10 mouse cellular contexts compared by ENCODE assay signal in genomic region chr2:172551872-172552271, GRCm38 (mm10). TPM values are rescaled to one million over a fixed set of nuclear protein-coding genes. Genes with fewer than 3 reads are reported as not detected.
DNase-seq lines count a peak whose midpoint lies in the region; ATAC-seq and TF ChIP-seq lines count a peak whose summit lies in the region.
"Had no signal": no experiment of that assay in that cellular context is flagged by ENCODE, and none has a peak within 500 bp of the region (broad histone marks: within the 10 kb centered on the region; RNA-seq: fewer than 3 reads in every experiment).

No protein-coding gene starts in this region.

- no peak for DNase-seq in lung, postnatal 0 days (ENCODE audit: low spot score)
- DNase-seq in lung, adult 18-20 months: no peak
- peak; percentile 57 for DNase-seq in hindbrain, embryonic 11.5 days (ENCODE audit: low spot score)
- no peak for DNase-seq in MN1 (ENCODE audit: low spot score)
- DNase-seq: cerebellum, postnatal 36 days; gastrocnemius, postnatal 14 days had no signal

- peaks cover 68% of the 10 kb centered on the region for H3K27me3 ChIP-seq in lung, postnatal 0 days (replicated peaks; ENCODE audit: insufficient read depth, low read length)
- peaks cover 79% of the 10 kb centered on the region for H3K27me3 ChIP-seq in embryonic facial prominence, embryonic 13.5 days
- H3K27me3 ChIP-seq in hindbrain, embryonic 11.5 days (ENCODE audit: control insufficient read depth, insufficient read depth, low read length): peaks cover 93% of the 10 kb centered on the region
- H3K27me3 ChIP-seq in midbrain, embryonic 15.5 days (replicated peaks): peaks cover 88% of the 10 kb centered on the region

- no peak overlapping the region for H3K27ac ChIP-seq in lung, postnatal 0 days (ENCODE audit: low read length)
- no peak overlapping the region for H3K27ac ChIP-seq in embryonic facial prominence, embryonic 13.5 days
- H3K27ac ChIP-seq in hindbrain, embryonic 11.5 days (ENCODE audit: low read depth, low read length): no peak overlapping the region
- H3K27ac ChIP-seq in midbrain, embryonic 15.5 days: no peak overlapping the region

- no peak overlapping the region for H3K9ac ChIP-seq in lung, postnatal 0 days (replicated peaks; ENCODE audit: low read depth)
- H3K9ac ChIP-seq in embryonic facial prominence, embryonic 13.5 days: peak overlapping the region; percentile 76
- no peak overlapping the region for H3K9ac ChIP-seq in hindbrain, embryonic 11.5 days (ENCODE audit: low read depth, low read length)
- no peak overlapping the region for H3K9ac ChIP-seq in midbrain, embryonic 15.5 days

- no peak for TF ChIP-seq EP300 in lung, postnatal 0 days (IDR thresholded peaks at IDR 0.05)

- H3K36me3 ChIP-seq in lung, postnatal 0 days (ENCODE audit: insufficient read depth, low read length): no peaks in the 10 kb centered on the region
- peaks cover 9% of the 10 kb centered on the region; the same call in 1 of the 2 replicates for H3K36me3 ChIP-seq in embryonic facial prominence, embryonic 13.5 days
- H3K36me3 ChIP-seq in hindbrain, embryonic 11.5 days (ENCODE audit: control insufficient read depth, insufficient read depth, low read length): no peaks in the 10 kb centered on the region
- H3K36me3 ChIP-seq in midbrain, embryonic 15.5 days (replicated peaks): no peaks in the 10 kb centered on the region

- no peak for ATAC-seq in lung, postnatal 0 days
- ATAC-seq in embryonic facial prominence, embryonic 13.5 days (ENCODE audit: insufficient number of reproducible peaks, insufficient read depth, low FRiP score, low TSS enrichment, low read depth): no peak
- ATAC-seq in hindbrain, embryonic 11.5 days (ENCODE audit: low FRiP score): no peak
- ATAC-seq in midbrain, embryonic 15.5 days (replicated peaks): no peak
- no peak for ATAC-seq in monocyte, adult 5-6 weeks (replicated peaks; ENCODE audit: insufficient number of reproducible peaks, low FRiP score, low TSS enrichment, poor library complexity, severe bottlenecking)
- ATAC-seq in erythroid progenitor cell, adult 5-6 weeks (replicated peaks; ENCODE audit: low FRiP score, poor library complexity, severe bottlenecking): no peak

- H3K4me1 ChIP-seq in lung, postnatal 0 days (ENCODE audit: insufficient read depth, low read depth, low read length): peaks cover 10% of the 10 kb centered on the region
- H3K4me1 ChIP-seq in embryonic facial prominence, embryonic 13.5 days: peaks cover 66% of the 10 kb centered on the region
- peaks cover 19% of the 10 kb centered on the region for H3K4me1 ChIP-seq in hindbrain, embryonic 11.5 days (replicated peaks; ENCODE audit: control insufficient read depth, insufficient read depth, low read length)
- H3K4me1 ChIP-seq in midbrain, embryonic 15.5 days: peaks cover 35% of the 10 kb centered on the region

- no peaks in the 10 kb centered on the region for H3K9me3 ChIP-seq in lung, postnatal 0 days (ENCODE audit: low read length)
- no peaks in the 10 kb centered on the region for H3K9me3 ChIP-seq in embryonic facial prominence, embryonic 13.5 days
- H3K9me3 ChIP-seq in hindbrain, embryonic 11.5 days (ENCODE audit: control insufficient read depth, low read length): no peaks in the 10 kb centered on the region
- no peaks in the 10 kb centered on the region for H3K9me3 ChIP-seq in midbrain, embryonic 15.5 days

- no peak overlapping the region for H3K4me2 ChIP-seq in lung, postnatal 0 days (replicated peaks; ENCODE audit: low read depth, low read length)
- peak overlapping the region; percentile 83 for H3K4me2 ChIP-seq in embryonic facial prominence, embryonic 13.5 days
- peak overlapping the region; percentile 44; the same call in 1 of the 2 replicates for H3K4me2 ChIP-seq in hindbrain, embryonic 11.5 days (replicated peaks; ENCODE audit: low read depth, low read length)
- H3K4me2 ChIP-seq in midbrain, embryonic 15.5 days: peak overlapping the region; percentile 5; the same call in 1 of the 2 replicates

- 3% methylated on average over 14 of the region's 14 CpGs for WGBS in lung, postnatal 0 days
- WGBS in embryonic facial prominence, embryonic 13.5 days: 5% methylated on average over 14 of the region's 14 CpGs
- under 1% methylated on average over 14 of the region's 14 CpGs for WGBS in hindbrain, embryonic 11.5 days
- WGBS in midbrain, embryonic 15.5 days: 2% methylated on average over 14 of the region's 14 CpGs

- TF ChIP-seq CTCF in lung, postnatal 0 days (IDR thresholded peaks at IDR 0.05): no peak

- 0 out of 2 replicates have a peak overlapping the region, but pooled peaks have one; percentile 1 for H3K4me3 ChIP-seq in lung, postnatal 0 days (ENCODE audit: low read depth, low read length)
- H3K4me3 ChIP-seq in embryonic facial prominence, embryonic 13.5 days: peak overlapping the region; percentile 54
- H3K4me3 ChIP-seq in hindbrain, embryonic 11.5 days (ENCODE audit: low read depth, low read length): peak overlapping the region; percentile 30; the same call in 1 of the 2 replicates
- no peak overlapping the region for H3K4me3 ChIP-seq in midbrain, embryonic 15.5 days

RNA-seq across cellular contexts. Expression of gene Tfap2c, which starts 2.5 kb away (rescaled TPM):
- 0.05 TPM in 1 of 2 replicates, not detected in the other for polyA plus RNA-seq in lung, postnatal 0 days (2015; fragmentation: Nextera tagmentation; extraction: Ambion mirVana)
- polyA plus RNA-seq in embryonic facial prominence, embryonic 13.5 days (2015; fragmentation: Nextera tagmentation; extraction: Ambion mirVana): 20.1 and 23.4 TPM in 2 replicates
- polyA plus RNA-seq in hindbrain, embryonic 11.5 days (2014; fragmentation: Nextera tagmentation; extraction: Ambion mirVana): 2.5 and 2.8 TPM in 2 replicates
- 0.34 and 0.79 TPM in 2 replicates for polyA plus RNA-seq in midbrain, embryonic 15.5 days (2015; fragmentation: Nextera tagmentation; extraction: Ambion mirVana)
- total RNA-seq in monocyte, adult 5-6 weeks (2017): not detected in 3 replicates
- not detected in 2 replicates for total RNA-seq in erythroid progenitor cell, adult 5-6 weeks (2015; ENCODE audit: low replicate concordance)
- total RNA-seq in erythroid progenitor cell, adult 5-6 weeks (2017; ENCODE audit: low replicate concordance): not detected in 2 replicates
- total RNA-seq: gastrocnemius, postnatal 14 days had no signal
